Mouse (Mus musculus) thymus, adult 18-20 months (tissue): ENCODE data around the gene Srpk2.
"Not testable (repeated sequence)": the region's sequence is repeated elsewhere in the genome, so short reads cannot be mapped to it uniquely, and the experiment has no call there.

ENCODE experiments used
- DNase-seq, 2 experiments: peaks; one replicate each; pipeline ENCODE4 v3.0.0; 2022; ENCODE audit warnings: mixed read lengths in 2 of 2

Srpk2 gene

GRCm38 (mm10) chr5:23556007-23556770 lies 128.2 kb downstream of the Srpk2 start:
- DNase-seq, result no peak

- DNase-seq, result not testable (repeated sequence)
These were observed 131.1 kb downstream of the Srpk2 start for GRCm38 (mm10) chr5:23553338-23553737.

GRCm38 (mm10) chr5:23551687-23552086 lies 132.7 kb downstream of the Srpk2 start:
- DNase-seq, result no peak

- no peak for DNase-seq
These were observed 148.7 kb downstream of the Srpk2 start for GRCm38 (mm10) chr5:23535692-23536091.

- no peak for DNase-seq
These were observed 152.8 kb downstream of the Srpk2 start for GRCm38 (mm10) chr5:23531541-23532096.

GRCm38 (mm10) chr5:23531100-23531499 lies 153.3 kb downstream of the Srpk2 start:
- DNase-seq, result no peak

GRCm38 (mm10) chr5:23524621-23525020 lies 159.8 kb downstream of the Srpk2 start:
- DNase-seq, result peak; percentile 43 to 64

- no peak for DNase-seq
These were observed 160.5 kb downstream of the Srpk2 start for GRCm38 (mm10) chr5:23523936-23524335.

- DNase-seq, result no peak
These were observed 162.8 kb downstream of the Srpk2 start for GRCm38 (mm10) chr5:23521645-23522044.

GRCm38 (mm10) chr5:23519679-23520078 lies 164.7 kb downstream of the Srpk2 start:
- no peak for DNase-seq

GRCm38 (mm10) chr5:23518673-23519072 lies 165.7 kb downstream of the Srpk2 start:
- DNase-seq, result no peak

- DNase-seq, result no peak
These were observed 166.6 kb downstream of the Srpk2 start for GRCm38 (mm10) chr5:23517839-23518238.

GRCm38 (mm10) chr5:23516962-23517361 lies 167.5 kb downstream of the Srpk2 start:
- DNase-seq, result no peak

- no peak for DNase-seq
These were observed 169.4 kb downstream of the Srpk2 start for GRCm38 (mm10) chr5:23515038-23515437.

GRCm38 (mm10) chr5:23513468-23513867 lies 170.9 kb downstream of the Srpk2 start:
- DNase-seq, result no peak

- DNase-seq, result no peak
These were observed 171.9 kb downstream of the Srpk2 start for GRCm38 (mm10) chr5:23512556-23512955.

- no peak for DNase-seq
These were observed 173.0 kb downstream of the Srpk2 start for GRCm38 (mm10) chr5:23511456-23511855.

- no peak for DNase-seq
These were observed 175.8 kb downstream of the Srpk2 start for GRCm38 (mm10) chr5:23508630-23509029.

- DNase-seq, result no peak
These were observed 177.2 kb downstream of the Srpk2 start for GRCm38 (mm10) chr5:23507210-23507609.

GRCm38 (mm10) chr5:23505578-23505977 lies 178.8 kb downstream of the Srpk2 start:
- DNase-seq, result no peak

GRCm38 (mm10) chr5:23502317-23502937 lies 182.0 kb downstream of the Srpk2 start:
- no peak for DNase-seq

GRCm38 (mm10) chr5:23501582-23502316 lies 182.7 kb downstream of the Srpk2 start:
- DNase-seq, result no peak

- DNase-seq, result no peak
These were observed 183.7 kb downstream of the Srpk2 start for GRCm38 (mm10) chr5:23500715-23501114.
